Mouse (Mus musculus) activated CD4-positive, CD25-positive, alpha-beta regulatory T cell, adult 9 weeks (primary cell): ENCODE results near the gene Fhod1. TPM values are rescaled to one million over a fixed set of nuclear protein-coding genes. Genes with fewer than 3 reads are reported as not detected.

Source experiments
- polyA plus RNA-seq: library from polyadenylated mRNA; unstranded; fragments of 100-300 nt; shearing (Covaris generic); gene quantifications from one replicate; pipeline ENCODE4 v1.2.1, GENCODE M21; 2017

Fhod1 gene
- polyA plus RNA-seq, result 1.8 TPM

GRCm38 (mm10) chr8:105347428-105348221 lies at the start of gene Fhod1:
Gene Fhod1 (minus strand): TSS chr8:105347953.

GRCm38 (mm10) chr8:105373032-105373431 lies 25.3 kb upstream of the Fhod1 start, which contains the start of gene Plekhg4:
Gene Plekhg4 (plus strand): TSS chr8:105373274.

GRCm38 (mm10) chr8:105348450-105349095 lies 820 bp upstream of the Fhod1 start, which contains the start of gene Slc9a5:
Gene Slc9a5 (plus strand): TSS chr8:105348843.

GRCm38 (mm10) chr8:105326141-105326672 lies 21.5 kb downstream of the Fhod1 start, which contains the start of the genes Lrrc29 and Tmem208:
Gene Lrrc29 (minus strand): TSS chr8:105326278.
Gene Tmem208 (plus strand): TSS chr8:105326354.

GRCm38 (mm10) chr8:105305211-105306145 lies 42.3 kb downstream of the Fhod1 start, which contains the start of gene Elmo3:
Gene Elmo3 (plus strand): TSS chr8:105305601.

GRCm38 (mm10) chr8:105297511-105298192 lies 50.1 kb downstream of the Fhod1 start, which contains the start of gene E2f4:
Gene E2f4 (plus strand): TSS chr8:105297663.

GRCm38 (mm10) chr8:105295895-105296573 lies 51.7 kb downstream of the Fhod1 start, which contains the start of gene Exoc3l:
Gene Exoc3l (minus strand): TSS chr8:105296101.

GRCm38 (mm10) chr8:105289805-105290460 lies 57.8 kb downstream of the Fhod1 start, which contains the start of gene 4931428F04Rik:
Gene 4931428F04Rik (minus strand): TSS chr8:105289864.

Other genes starting within 250 kb of the Fhod1 start
- not detected for gene Ces4a, start 216.2 kb downstream of the Fhod1 start, polyA plus RNA-seq
- 27.3 TPM for gene Cbfb, start 177.3 kb downstream of the Fhod1 start, polyA plus RNA-seq
- 30.6 TPM for gene D230025D16Rik, start 122.8 kb downstream of the Fhod1 start, polyA plus RNA-seq
- 0.93 TPM for gene B3gnt9, start 92.8 kb downstream of the Fhod1 start, polyA plus RNA-seq
- 48.9 TPM for gene Tradd, start 83.3 kb downstream of the Fhod1 start, polyA plus RNA-seq
- gene Fbxl8, start 83.3 kb downstream of the Fhod1 start, polyA plus RNA-seq, result 23.4 TPM
- 0.86 TPM for gene Hsf4, start 78.2 kb downstream of the Fhod1 start, polyA plus RNA-seq
- gene Nol3, start 71.8 kb downstream of the Fhod1 start, polyA plus RNA-seq, result not detected
- gene 4931428F04Rik, start 58.1 kb downstream of the Fhod1 start, polyA plus RNA-seq, result 1.9 TPM
- gene Exoc3l, start 51.9 kb downstream of the Fhod1 start, polyA plus RNA-seq, result 2.1 TPM
- gene E2f4, start 50.3 kb downstream of the Fhod1 start, polyA plus RNA-seq, result 82.3 TPM
- gene Elmo3, start 42.4 kb downstream of the Fhod1 start, polyA plus RNA-seq, result 8.1 TPM
- 2.6 TPM for gene Lrrc29, start 21.7 kb downstream of the Fhod1 start, polyA plus RNA-seq
- 151 TPM for gene Tmem208, start 21.6 kb downstream of the Fhod1 start, polyA plus RNA-seq
- 0.59 TPM for gene Slc9a5, start 890 bp upstream of the Fhod1 start, polyA plus RNA-seq
- gene Plekhg4, start 25.3 kb upstream of the Fhod1 start, polyA plus RNA-seq, result not detected
- not detected for gene Kctd19, start 65.5 kb upstream of the Fhod1 start, polyA plus RNA-seq
- not detected for gene Lrrc36, start 65.6 kb upstream of the Fhod1 start, polyA plus RNA-seq
- gene Tppp3, start 123.6 kb upstream of the Fhod1 start, polyA plus RNA-seq, result 1.3 TPM
- gene Zdhhc1, start 148.9 kb upstream of the Fhod1 start, polyA plus RNA-seq, result 2.2 TPM
- gene Hsd11b2, start 170.8 kb upstream of the Fhod1 start, polyA plus RNA-seq, result not detected
- 48.8 TPM for gene Atp6v0d1, start 218.1 kb upstream of the Fhod1 start, polyA plus RNA-seq